16 mouse cellular contexts compared by ENCODE assay signal in the genomic region with DNA sequence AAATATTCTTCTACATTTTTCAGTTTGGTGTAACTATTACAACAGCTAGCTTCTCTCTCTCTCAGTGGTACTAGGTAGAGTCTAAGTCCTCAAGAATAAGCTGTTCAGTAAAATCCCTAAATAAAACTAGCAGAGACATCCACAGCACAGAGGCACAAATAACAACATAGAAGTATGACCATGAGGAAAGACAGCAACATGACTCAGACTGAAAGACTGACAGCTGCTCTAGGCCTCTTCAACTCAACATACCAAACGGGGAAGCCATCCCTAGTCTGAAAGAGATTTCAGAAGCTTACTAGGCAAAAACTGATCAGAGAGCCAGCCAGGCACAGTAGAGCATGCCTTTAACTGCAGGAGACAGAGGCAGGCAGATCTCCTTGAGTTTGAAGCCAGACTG.
"Had no signal": no experiment of that assay in that cellular context is flagged by ENCODE, and none has a peak within 500 bp of the region (broad histone marks: within the 10 kb centered on the region; RNA-seq: fewer than 3 reads in every experiment).

No protein-coding gene starts in this region.

- DNase-seq: retina, postnatal 1 day; right cerebral cortex, adult 18-20 months; right cerebral cortex, postnatal 14 days; right cerebral cortex, postnatal 25 days; right cerebral cortex, postnatal 4 days; spleen, adult 18-20 months; thymus, adult 18-20 months; thymus, adult 2 months; thymus, postnatal 14 days; thymus, postnatal 25 days; thymus, postnatal 36 days; thymus, postnatal 4 days had no signal

- H3K9me3 ChIP-seq: neural tube, embryonic 13.5 days; neural tube, embryonic 15.5 days; stomach, embryonic 15.5 days had no signal

- H3K4me2 ChIP-seq: neural tube, embryonic 13.5 days; neural tube, embryonic 15.5 days; stomach, embryonic 15.5 days had no signal

- H3K9ac ChIP-seq: neural tube, embryonic 13.5 days; neural tube, embryonic 15.5 days; stomach, embryonic 15.5 days had no signal

- H3K27ac ChIP-seq: neural tube, embryonic 13.5 days; neural tube, embryonic 15.5 days; stomach, embryonic 15.5 days; stomach, postnatal 0 days had no signal

- H3K4me1 ChIP-seq: neural tube, embryonic 13.5 days; neural tube, embryonic 15.5 days; stomach, embryonic 15.5 days had no signal

- H3K27me3 ChIP-seq: neural tube, embryonic 13.5 days; neural tube, embryonic 15.5 days; stomach, embryonic 15.5 days had no signal

- H3K4me3 ChIP-seq: neural tube, embryonic 13.5 days; neural tube, embryonic 15.5 days; stomach, embryonic 15.5 days had no signal
